Mouse (Mus musculus) gastrocnemius, postnatal 36 days (tissue): ENCODE measurements at regions not wholly inside any gene's neighbourhood (a gene's known extent, or its start where the extent isn't known, plus 50 kb on each side); places are given as distances from the start of the nearest gene placed in this dataset.

Experiments
- DNase-seq, 2 experiments: peaks; one replicate each; pipeline ENCODE4 v3.0.0; 2022
- intact Hi-C: fragments of 180-260 bp; cut with DNase I; formaldehyde crosslinking; loops from one replicate; pipeline ENCODE4 v1.15.1; 2025

DNA sequence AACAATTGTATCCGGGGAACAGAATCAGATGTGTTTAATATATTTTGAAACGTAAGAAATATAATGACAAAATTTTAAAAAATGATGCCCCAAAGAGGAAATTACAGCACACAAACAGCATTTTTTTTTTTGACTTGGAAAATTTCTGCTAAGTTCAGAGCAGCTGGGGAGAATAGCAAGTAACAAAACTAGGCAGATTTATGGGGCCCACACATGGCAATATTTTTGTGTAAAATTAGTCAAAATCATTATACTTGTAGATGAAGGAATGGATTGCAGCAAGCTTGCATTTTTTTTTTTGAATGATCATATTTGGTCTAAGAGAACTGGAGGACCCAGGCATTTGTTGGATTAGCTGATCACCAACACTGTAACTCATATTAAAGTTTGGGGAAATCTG lies 189.4 kb downstream of the Map2k6 start:
- DNase-seq = no peak
- intact Hi-C loops = no loop called here

- intact Hi-C loops = no loop called here
Observed at GRCm38 (mm10) chr11:110595266-110595862, 196.4 kb downstream of the Map2k6 start.

GRCm38 (mm10) chr11:110605041-110605882 lies 206.3 kb downstream of the Map2k6 start:
- intact Hi-C loops = no loop called here
- no peak for DNase-seq

More at GRCm38 (mm10) chr11:110595266-110595862, 196.4 kb downstream of the Map2k6 start:
- DNase-seq = peak; percentile 5 to 14

- intact Hi-C loops = no loop called here
- no peak for DNase-seq
Observed at GRCm38 (mm10) chr11:110609276-110609675, 210.4 kb downstream of the Map2k6 start.

GRCm38 (mm10) chr11:110610831-110611230 lies 211.9 kb downstream of the Map2k6 start:
- no peak for DNase-seq
- intact Hi-C loops = no loop called here

- no peak for DNase-seq
- intact Hi-C loops = no loop called here
Observed at GRCm38 (mm10) chr11:110632001-110632400, 233.1 kb downstream of the Map2k6 start.

- DNase-seq = peak; percentile 6 to 14
- intact Hi-C loops = no loop called here
Observed at GRCm38 (mm10) chr11:110633351-110633750, 234.4 kb downstream of the Map2k6 start.

DNA sequence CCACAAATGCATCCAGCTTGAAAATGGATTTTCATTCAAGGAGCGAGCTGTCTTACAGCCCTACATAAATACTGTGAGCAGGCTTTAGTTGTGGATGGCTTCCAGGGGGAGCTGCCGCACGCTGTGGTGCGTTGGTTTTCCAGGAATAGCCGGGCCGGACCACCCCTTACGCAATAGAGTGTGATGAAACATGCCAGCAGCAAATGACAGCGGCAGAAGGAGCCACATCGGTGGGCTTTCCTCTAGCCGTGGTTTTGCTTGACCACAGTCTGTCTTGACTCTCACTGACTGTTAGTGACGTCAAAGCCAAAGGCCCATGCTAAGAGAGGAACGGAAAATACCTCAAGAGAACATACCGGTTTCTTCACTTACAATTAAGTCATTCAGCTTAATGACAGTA lies 243.6 kb downstream of the Map2k6 start:
- intact Hi-C loops = no loop called here
- no peak for DNase-seq

- no peak for DNase-seq
- intact Hi-C loops = no loop called here
Observed at GRCm38 (mm10) chr11:110649575-110650210, 250.8 kb downstream of the Map2k6 start.

DNA sequence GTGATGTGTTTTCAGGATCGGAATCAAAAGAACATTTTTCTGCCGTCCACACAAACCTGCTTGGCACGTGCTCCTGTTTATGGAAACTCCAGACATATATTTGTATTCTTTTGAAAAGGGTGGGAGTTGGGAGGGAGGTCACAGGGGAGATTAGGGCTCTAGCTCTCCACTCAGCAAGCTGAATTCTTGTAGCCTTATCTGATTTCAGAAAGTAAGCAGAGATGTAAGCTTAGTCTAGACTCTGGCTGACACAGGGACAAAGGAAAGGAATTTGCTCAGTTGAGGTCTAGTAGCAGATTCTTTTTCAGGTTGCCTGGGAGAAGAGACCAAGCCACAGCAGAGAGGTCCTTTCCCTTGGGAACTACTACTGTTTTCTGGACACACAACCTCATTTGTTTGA lies 253.1 kb downstream of the Map2k6 start:
- intact Hi-C loops = no loop called here
- no peak for DNase-seq

DNA sequence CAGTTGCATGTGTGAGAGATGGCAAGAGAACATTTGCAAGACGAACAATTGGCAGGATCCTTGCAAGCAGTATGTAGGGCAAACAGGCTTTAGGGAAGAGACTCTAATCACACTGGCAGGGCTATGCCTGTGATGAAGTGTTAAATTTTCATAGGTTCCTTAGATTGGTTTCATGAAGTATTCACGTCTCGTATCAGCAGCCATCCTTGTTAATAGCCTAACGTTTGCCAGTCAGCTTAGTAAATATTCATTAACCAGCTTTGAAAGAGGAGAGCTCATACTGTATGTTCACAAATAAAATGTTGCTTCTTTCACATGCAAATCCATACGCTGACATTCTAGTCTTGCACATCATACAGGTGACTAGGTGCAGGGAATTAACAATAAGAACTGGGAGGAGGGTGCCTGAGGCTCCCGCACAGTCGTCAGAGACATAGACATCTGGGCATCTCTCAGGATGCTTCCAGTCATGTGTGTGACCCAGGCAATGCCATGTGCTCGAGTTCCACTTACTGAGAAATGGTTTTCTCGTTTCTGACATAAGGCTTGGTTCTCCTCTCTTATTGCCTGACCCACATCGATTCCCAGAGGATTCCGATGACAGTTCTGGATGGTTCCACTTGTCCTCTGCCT lies 257.7 kb downstream of the Map2k6 start:
- DNase-seq = no peak
- intact Hi-C loops = no loop called here

GRCm38 (mm10) chr11:110657854-110658253 lies 258.9 kb downstream of the Map2k6 start:
- DNase-seq = no peak
- intact Hi-C loops = no loop called here

GRCm38 (mm10) chr11:110670626-110671508 lies 271.9 kb downstream of the Map2k6 start:
- intact Hi-C loops = no loop called here
- DNase-seq = no peak

GRCm38 (mm10) chr11:110672941-110673340 lies 274.0 kb downstream of the Map2k6 start:
- intact Hi-C loops = no loop called here
- peak; percentile 19 for DNase-seq

DNA sequence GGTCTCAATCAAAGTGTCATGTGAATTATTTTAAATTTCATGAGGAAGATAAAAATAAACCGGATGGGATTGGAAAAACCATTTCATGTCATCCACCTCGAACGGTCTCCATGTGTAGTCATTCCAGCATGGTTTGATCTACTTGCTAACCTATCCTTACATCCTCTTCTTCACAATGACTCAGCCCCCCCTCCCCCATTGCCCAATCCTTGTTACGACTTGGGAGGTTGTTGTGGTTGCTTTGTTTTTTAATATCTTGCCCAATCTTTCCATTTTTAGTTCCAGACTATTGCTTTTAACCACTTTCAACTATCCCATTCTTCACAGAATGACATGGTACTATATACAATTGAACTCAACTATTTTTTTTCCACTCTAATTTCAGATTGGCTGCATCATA lies 275.0 kb upstream of the Kcnj16 start:
- DNase-seq = no peak
- intact Hi-C loops = no loop called here

DNA sequence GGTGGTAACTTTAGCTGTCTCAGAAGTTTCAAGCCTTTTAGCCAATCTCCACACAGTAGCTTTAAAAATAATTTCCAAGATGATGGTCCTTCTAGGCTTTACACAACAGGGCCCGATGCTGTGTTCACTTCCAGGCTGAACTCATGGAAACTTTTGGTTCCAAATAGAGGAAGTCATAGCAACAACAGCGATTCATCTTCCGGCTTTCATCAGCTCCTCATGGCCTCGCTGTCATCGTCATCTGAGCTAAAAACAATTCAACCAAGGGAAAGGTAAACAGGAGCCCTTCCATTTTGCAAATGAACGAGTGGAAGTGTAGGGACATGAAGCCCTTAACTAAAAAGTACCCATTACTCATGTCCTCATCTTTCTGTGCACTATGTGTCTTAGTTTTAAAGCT lies 270.8 kb upstream of the Kcnj16 start:
- intact Hi-C loops = no loop called here
- no peak for DNase-seq

- intact Hi-C loops = no loop called here
- DNase-seq = no peak
Observed at GRCm38 (mm10) chr11:110698342-110698741, 269.5 kb upstream of the Kcnj16 start.

- no peak for DNase-seq
- intact Hi-C loops = no loop called here
Observed at GRCm38 (mm10) chr11:110700976-110701375, 266.9 kb upstream of the Kcnj16 start.

- no peak for DNase-seq
- intact Hi-C loops = no loop called here
Observed at GRCm38 (mm10) chr11:110702119-110702518, 265.7 kb upstream of the Kcnj16 start.

DNA sequence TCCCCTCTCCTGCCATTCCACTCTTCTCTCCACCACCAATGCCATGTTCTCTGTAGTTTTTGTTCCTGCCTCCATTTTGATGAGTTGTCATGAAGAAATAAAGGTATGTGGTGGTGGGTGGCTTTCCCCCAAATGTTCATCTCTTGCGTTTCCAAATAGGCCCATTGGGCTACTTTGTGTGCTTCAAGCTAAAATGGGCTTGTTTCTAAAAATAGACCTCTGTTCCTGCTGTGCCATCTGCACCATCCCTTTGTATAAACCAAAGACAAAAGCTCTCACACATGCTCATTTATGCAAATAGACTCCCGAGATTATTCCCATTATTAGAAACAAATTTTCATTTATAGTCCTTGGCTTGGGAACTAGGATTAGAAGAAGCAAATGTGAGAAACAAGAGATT lies 264.3 kb upstream of the Kcnj16 start:
- intact Hi-C loops = no loop called here

More for the DNA sequence above, 264.3 kb upstream of the Kcnj16 start:
- no peak for DNase-seq
